Mouse (Mus musculus) cortical plate, adult 2 months (tissue): ENCODE measurements at regions not wholly inside any gene's neighbourhood (a gene's known extent, or its start where the extent isn't known, plus 50 kb on each side); places are given as distances from the start of the nearest gene placed in this dataset.
"Not testable (repeated sequence)": the region's sequence is repeated elsewhere in the genome, so short reads cannot be mapped to it uniquely, and the experiment has no call there.

Experiments
- H3K27ac ChIP-seq: fragments of 200-500 bp; 2 replicates; pipeline ENCODE4 v1.5.1; 2012; ENCODE audit warnings: low read length, control low read depth, inconsistent platforms; ENCODE audit not compliant: insufficient read depth
- H3K4me1 ChIP-seq: fragments of 200-500 bp; 2 replicates; pipeline ENCODE4 v1.6.1; 2011; ENCODE audit warnings: low read length; ENCODE audit not compliant: control insufficient read depth, insufficient read depth
- H3K4me3 ChIP-seq: fragments of 200-500 bp; 2 replicates; pipeline ENCODE4 v1.5.1; 2011; ENCODE audit warnings: mild to moderate bottlenecking, low read length, control low read depth; ENCODE audit not compliant: insufficient read depth
- CTCF ChIP-seq: fragments of 200-500 bp; IDR thresholded peaks from 2 replicates; pipeline ENCODE4 v1.5.1; 2011; ENCODE audit warnings: mild to moderate bottlenecking, control low read depth, low read length; ENCODE audit not compliant: insufficient read depth; ENCODE audit errors: extremely low read depth
- POLR2A ChIP-seq: fragments of 200-500 bp; IDR thresholded peaks from 2 replicates; pipeline ENCODE4 v1.6.1; 2011; ENCODE audit warnings: mild to moderate bottlenecking, low read length, control low read depth; ENCODE audit not compliant: insufficient read depth; ENCODE audit errors: extremely low read depth

DNA sequence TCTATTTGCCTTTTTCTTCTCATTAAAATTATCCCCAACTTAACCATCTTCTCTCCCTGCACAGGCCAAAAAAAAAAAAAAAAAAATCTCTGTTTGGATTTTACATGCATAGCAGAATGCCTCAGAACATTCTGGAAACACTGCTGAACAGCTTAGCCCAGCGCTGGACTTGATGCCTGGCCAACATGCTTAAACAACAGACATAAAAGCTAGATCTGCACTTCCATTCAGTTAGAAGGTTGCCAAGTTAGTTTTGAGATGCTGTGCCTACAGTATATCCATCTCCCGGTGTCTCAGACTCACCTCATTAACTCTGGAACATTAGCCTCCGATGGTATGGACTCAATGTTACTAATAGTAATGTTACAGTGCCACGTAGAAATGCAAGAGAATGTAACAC, 785.6 kb upstream of the Sox9 start:
- no peak for TF ChIP-seq POLR2A
- no peak for TF ChIP-seq CTCF
- no peaks in the 10 kb centered on the region for H3K4me1 ChIP-seq
- H3K27ac ChIP-seq = no peak overlapping the region
- no peak overlapping the region for H3K4me3 ChIP-seq

DNA sequence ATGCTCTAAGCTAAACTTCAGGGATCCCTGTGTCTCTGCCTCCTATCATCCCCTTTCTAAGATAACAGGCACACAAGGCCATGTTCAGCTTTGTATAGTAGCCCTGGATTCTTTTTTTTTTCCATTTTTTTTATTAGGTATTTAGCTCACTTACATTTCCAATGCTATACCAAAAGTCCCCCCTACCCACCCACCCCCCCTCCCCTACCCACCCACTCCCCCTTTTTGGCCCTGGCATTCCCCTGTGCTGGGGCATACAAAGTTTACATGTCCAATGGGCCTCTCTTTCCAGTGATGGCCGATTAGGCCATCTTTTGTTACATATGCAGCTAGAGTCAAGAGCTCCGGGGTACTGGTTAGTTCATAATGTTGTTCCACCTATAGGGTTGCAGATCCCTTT, 771.2 kb upstream of the Sox9 start:
- not testable (repeated sequence) for H3K4me3 ChIP-seq, H3K27ac ChIP-seq, H3K4me1 ChIP-seq

DNA sequence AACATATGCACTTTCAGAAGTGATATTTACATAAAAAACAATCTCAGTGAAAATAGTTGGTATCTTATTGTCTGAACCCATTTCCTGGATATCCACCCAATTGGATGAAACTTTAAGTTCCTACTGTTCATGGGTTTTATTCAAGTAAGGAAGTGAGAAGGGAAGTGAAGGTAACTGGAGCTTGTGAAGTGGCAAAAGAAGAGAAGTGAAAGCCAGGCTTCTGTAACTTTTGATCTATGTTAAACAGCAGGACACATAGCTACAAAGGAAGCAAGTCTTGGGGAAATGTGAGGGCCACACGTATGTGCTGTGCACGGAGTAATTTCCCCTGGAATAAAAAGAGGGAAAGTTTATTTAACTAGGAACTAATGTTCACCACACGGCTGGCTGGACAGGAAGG, 764.1 kb upstream of the Sox9 start:
- Histone ChIP-seq H3K27ac (no peak overlapping the region), H3K4me1 (no peaks in the 10 kb centered on the region), H3K4me3 (no peak overlapping the region)
- TF ChIP-seq CTCF = no peak
- no peak for TF ChIP-seq POLR2A

DNA sequence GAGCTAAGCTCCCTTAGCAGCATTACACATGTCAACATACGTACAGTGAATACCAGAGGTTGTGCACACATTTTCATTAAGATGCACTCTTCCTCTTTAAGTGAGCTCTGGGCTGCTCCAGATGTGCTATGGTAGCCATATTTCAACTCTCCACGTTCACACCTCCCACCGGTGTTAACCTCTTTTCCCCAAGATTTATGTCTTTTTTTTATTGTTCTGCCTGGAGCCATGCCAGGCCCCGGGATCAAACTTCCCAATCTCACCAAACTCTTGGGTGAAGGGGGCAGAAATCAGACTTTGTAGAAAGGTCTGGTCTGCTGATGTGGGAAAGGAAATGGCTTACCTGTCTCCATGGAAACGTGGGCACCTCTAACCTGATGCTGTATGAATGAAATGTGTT, 754.0 kb upstream of the Sox9 start:
- TF ChIP-seq POLR2A = no peak
- TF ChIP-seq CTCF = no peak
- Histone ChIP-seq H3K27ac (no peak overlapping the region), H3K4me3 (no peak overlapping the region), H3K4me1 (no peaks in the 10 kb centered on the region)

DNA sequence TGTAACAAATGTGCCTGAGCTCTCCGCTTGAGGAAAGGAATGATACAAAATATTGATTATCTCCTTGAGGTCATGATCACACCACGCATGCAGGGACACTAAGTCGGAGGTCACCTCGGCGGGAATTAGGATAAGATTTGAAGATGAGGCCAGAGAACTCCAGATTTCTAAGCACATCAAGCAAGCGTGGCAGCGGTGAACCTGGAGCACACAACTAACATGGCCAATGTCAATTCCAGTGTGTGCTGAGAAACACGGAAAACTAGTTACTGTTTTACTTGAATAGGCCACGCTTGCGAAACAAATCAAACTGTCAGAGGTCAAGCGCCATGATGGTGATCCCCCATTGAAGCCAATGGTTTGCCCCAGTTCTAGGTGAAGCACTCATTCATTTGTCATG, 743.3 kb upstream of the Sox9 start:
- TF ChIP-seq CTCF (no peak), POLR2A (no peak)
- Histone ChIP-seq H3K27ac (no peak overlapping the region), H3K4me3 (no peak overlapping the region), H3K4me1 (no peaks in the 10 kb centered on the region)

DNA sequence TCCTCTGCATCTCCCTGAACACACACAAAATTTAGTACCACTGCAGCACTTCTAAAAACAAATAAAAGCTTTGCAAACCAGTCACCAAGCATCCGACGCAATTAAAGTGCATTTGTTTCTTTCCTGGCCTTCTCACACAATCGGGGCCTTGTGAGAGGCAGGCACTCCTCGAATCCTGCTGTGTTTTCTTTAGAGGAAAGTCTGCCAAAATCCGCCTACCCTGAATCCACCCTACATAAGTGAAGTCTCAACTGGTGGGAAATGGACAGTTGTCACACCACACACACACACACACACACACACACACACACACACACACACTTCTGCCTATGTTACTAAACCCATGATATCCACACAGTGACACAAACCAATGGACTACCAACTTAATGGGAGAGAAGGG, 737.6 kb upstream of the Sox9 start:
- Histone ChIP-seq H3K4me1 (no peaks in the 10 kb centered on the region), H3K4me3 (no peak overlapping the region), H3K27ac (no peak overlapping the region)
- TF ChIP-seq POLR2A (no peak), CTCF (no peak)

DNA sequence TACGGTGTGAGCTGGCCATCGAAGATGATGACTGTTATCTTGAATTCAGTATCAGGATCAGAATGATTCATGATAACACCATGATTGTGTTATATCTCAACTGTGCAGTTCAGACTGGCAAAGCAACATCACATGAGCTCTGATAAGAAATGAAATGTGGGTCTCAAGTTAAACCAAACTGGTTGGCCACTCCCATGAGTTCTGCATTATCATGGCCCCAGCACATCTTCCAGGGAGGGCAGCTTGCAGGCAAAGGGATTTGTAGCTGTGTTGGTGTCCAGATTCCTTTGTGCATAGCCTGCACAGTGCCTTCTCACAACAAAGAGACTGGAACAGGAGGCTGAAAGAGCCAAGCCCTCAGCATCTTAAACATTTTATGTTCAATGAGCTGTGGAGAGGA, 736.7 kb upstream of the Sox9 start:
- H3K4me3 ChIP-seq = no peak overlapping the region
- H3K4me1 ChIP-seq = no peaks in the 10 kb centered on the region
- TF ChIP-seq CTCF = no peak
- TF ChIP-seq POLR2A = no peak
- H3K27ac ChIP-seq = no peak overlapping the region

DNA sequence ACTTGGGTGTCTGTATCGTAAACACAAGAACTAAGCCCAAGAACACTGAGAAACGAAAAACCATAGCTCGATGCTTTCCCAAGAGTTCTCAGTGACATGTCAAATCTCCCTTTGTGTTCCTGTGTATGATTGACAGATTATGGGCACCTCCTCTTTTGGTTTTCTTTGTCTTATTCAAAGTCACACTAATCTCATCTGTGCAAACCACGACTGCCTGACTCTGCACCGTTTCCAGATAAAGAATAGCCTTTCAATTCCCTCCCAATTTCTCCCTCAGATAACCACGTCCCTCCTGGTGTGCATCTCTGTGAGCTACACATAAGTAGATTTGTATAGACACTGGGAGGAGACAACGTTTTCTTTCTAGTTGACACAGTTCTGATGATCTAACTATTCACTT, 731.7 kb upstream of the Sox9 start:
- no peak overlapping the region for H3K4me3 ChIP-seq
- no peak for TF ChIP-seq POLR2A
- no peak for TF ChIP-seq CTCF
- no peaks in the 10 kb centered on the region for H3K4me1 ChIP-seq
- H3K27ac ChIP-seq = no peak overlapping the region

DNA sequence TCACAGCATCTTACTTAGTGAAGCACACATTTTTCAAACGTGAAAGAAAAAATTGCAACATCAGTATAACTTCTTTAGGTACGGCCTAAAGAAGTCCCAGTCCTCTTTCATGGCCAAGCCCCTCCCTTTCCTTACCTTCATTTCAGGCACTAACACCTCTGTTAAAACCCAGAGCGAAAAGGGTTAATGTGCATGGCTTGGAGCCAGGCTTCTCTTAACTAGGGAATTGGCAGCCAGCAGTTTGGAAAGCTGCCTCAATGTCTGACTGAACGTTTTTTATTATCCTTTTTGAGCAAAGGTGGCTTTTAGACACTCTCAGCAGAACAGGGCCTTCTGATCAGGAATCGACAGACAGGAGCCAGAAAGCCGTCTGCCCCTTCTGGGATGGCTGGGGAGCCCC, 726.4 kb upstream of the Sox9 start:
- H3K4me3 ChIP-seq = no peak overlapping the region
- TF ChIP-seq POLR2A (no peak), CTCF (no peak)
- no peak overlapping the region for H3K27ac ChIP-seq
- no peaks in the 10 kb centered on the region for H3K4me1 ChIP-seq

DNA sequence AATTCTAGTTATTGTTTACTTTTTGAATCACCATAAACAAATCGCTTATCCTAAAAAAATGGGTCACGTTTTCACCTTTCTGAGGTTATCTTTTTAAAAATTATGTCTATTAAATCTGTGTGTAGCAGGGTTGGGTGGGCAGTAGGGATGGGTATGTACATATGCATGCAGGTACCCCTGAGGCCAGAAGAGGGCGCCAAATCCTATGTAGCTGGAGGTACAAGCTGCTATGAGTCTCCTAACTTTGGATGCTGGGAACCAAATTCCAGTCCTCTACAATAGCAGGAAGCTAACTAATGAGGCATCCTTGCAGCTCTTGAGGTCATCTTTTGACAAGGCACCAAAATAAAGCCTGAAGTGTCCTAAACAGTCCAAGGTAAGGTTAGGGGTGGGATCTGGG, 714.8 kb upstream of the Sox9 start:
- H3K4me1 ChIP-seq = peaks cover 1% of the 10 kb centered on the region; the same call in 1 of the 2 replicates
- H3K4me3 ChIP-seq = no peak overlapping the region
- TF ChIP-seq CTCF = 0 out of 2 replicates have a peak, but pooled peaks have one; percentile 3
- no peak for TF ChIP-seq POLR2A

DNA sequence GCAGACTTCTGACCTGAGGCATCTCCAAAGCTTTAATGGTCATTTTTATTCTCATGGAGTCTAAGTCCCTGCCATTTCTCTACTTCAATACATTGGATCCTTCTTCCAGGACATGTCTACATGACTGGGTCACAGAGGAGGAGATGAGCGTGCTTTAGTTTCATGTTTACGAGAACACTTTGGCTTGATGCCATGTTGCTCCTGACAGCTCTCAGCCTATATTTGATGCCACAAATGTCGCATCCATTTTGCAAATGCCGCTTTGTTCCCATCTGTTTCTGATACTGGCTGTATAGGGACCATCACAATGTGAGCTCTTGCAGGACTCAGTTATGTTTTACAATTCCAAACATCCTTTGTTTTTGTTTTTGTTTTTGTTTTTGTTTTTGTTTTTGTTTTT, 713.2 kb upstream of the Sox9 start:
- no peak for TF ChIP-seq POLR2A
- TF ChIP-seq CTCF = no peak
- H3K4me1 ChIP-seq = peaks cover 1% of the 10 kb centered on the region; the same call in 1 of the 2 replicates
- H3K27ac ChIP-seq = no peak overlapping the region
- no peak overlapping the region for H3K4me3 ChIP-seq

More for the DNA sequence above, 714.8 kb upstream of the Sox9 start:
- H3K27ac ChIP-seq = no peak overlapping the region

DNA sequence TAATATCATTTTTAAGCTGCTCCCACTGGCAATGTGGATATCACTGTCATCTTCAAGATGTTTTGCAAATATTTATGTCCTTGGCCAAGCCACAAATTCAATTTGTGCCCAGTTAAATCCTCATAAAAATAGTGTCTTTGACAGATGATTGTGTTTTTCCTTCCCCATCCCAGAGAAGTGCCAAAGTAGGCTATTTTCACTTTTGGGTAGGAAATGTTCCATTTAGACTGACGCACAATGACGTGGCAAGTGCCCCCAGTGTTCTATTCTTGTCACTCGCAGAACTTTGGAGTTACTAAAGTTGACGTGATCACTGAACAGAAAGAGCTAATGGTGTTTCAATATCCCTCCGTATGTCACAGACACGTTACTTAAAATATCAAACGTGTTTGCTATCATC, 710.5 kb upstream of the Sox9 start:
- no peak overlapping the region for H3K27ac ChIP-seq
- peaks cover 1% of the 10 kb centered on the region; the same call in 1 of the 2 replicates for H3K4me1 ChIP-seq
- TF ChIP-seq POLR2A = no peak
- TF ChIP-seq CTCF = no peak
- no peak overlapping the region for H3K4me3 ChIP-seq
